Mouse (Mus musculus): Measurements from ENCODE around the gene Nebl. TPM values are rescaled to one million over a fixed set of nuclear protein-coding genes. Genes with fewer than 3 reads are reported as not detected.

Gene Nebl
- total RNA-seq, 2 experiments from 2014 or later, result 0.13 to 0.18 TPM

- no peak for ATAC-seq (ENCODE audit: poor library complexity, severe bottlenecking)
Observed at GRCm38 (mm10) chr2:17640861-17641260, 90.4 kb downstream of the Nebl start.

- no peak for ATAC-seq (ENCODE audit: poor library complexity, severe bottlenecking)
Observed at GRCm38 (mm10) chr2:17638631-17639030, 92.6 kb downstream of the Nebl start.

- no peak for ATAC-seq (ENCODE audit: poor library complexity, severe bottlenecking)
Observed at GRCm38 (mm10) chr2:17623931-17624330, 107.3 kb downstream of the Nebl start.

- ATAC-seq (ENCODE audit: poor library complexity, severe bottlenecking), result no peak
Observed at GRCm38 (mm10) chr2:17610259-17610658, 121.0 kb downstream of the Nebl start.

- ATAC-seq (ENCODE audit: poor library complexity, severe bottlenecking), result no peak
Observed at GRCm38 (mm10) chr2:17603573-17603972, 127.7 kb downstream of the Nebl start.

GRCm38 (mm10) chr2:17600652-17601051, 130.6 kb downstream of the Nebl start:
- no peak for ATAC-seq (ENCODE audit: poor library complexity, severe bottlenecking)

- no peak for ATAC-seq (ENCODE audit: poor library complexity, severe bottlenecking)
Observed at GRCm38 (mm10) chr2:17599860-17600259, 131.4 kb downstream of the Nebl start.

GRCm38 (mm10) chr2:17597932-17598331, 133.3 kb downstream of the Nebl start:
- no peak; the same call in 1 of the 2 replicates for ATAC-seq (ENCODE audit: poor library complexity, severe bottlenecking)

- ATAC-seq (ENCODE audit: poor library complexity, severe bottlenecking), result no peak
Observed at GRCm38 (mm10) chr2:17589669-17590068, 141.6 kb downstream of the Nebl start.

GRCm38 (mm10) chr2:17585329-17585992, 145.8 kb downstream of the Nebl start:
- no peak for ATAC-seq (ENCODE audit: poor library complexity, severe bottlenecking)

GRCm38 (mm10) chr2:17575648-17576047, 155.6 kb downstream of the Nebl start:
- ATAC-seq (ENCODE audit: poor library complexity, severe bottlenecking), result no peak

- no peak for ATAC-seq (ENCODE audit: poor library complexity, severe bottlenecking)
Observed at GRCm38 (mm10) chr2:17571716-17572115, 159.5 kb downstream of the Nebl start.

- no peak for ATAC-seq (ENCODE audit: poor library complexity, severe bottlenecking)
Observed at GRCm38 (mm10) chr2:17558889-17559742, 172.1 kb downstream of the Nebl start.

- no peak for ATAC-seq (ENCODE audit: poor library complexity, severe bottlenecking)
Observed at GRCm38 (mm10) chr2:17549895-17550558, 181.2 kb downstream of the Nebl start.

- ATAC-seq (ENCODE audit: poor library complexity, severe bottlenecking), result no peak
Observed at GRCm38 (mm10) chr2:17546354-17546948, 184.8 kb downstream of the Nebl start.

- no peak for ATAC-seq (ENCODE audit: poor library complexity, severe bottlenecking)
Observed at GRCm38 (mm10) chr2:17539737-17540136, 191.5 kb downstream of the Nebl start.

- no peak for ATAC-seq (ENCODE audit: poor library complexity, severe bottlenecking)
Observed at GRCm38 (mm10) chr2:17538493-17538892, 192.8 kb downstream of the Nebl start.

- no peak for ATAC-seq (ENCODE audit: poor library complexity, severe bottlenecking)
Observed at GRCm38 (mm10) chr2:17531355-17532105, 199.7 kb downstream of the Nebl start.

GRCm38 (mm10) chr2:17525739-17526526, 205.3 kb downstream of the Nebl start:
- ATAC-seq (ENCODE audit: poor library complexity, severe bottlenecking), result no peak

GRCm38 (mm10) chr2:17525211-17525610, 206.1 kb downstream of the Nebl start:
- ATAC-seq (ENCODE audit: poor library complexity, severe bottlenecking), result no peak

Measured in megakaryocyte, adult 5-6 weeks (primary cell).